ENCODE assay signal across 26 mouse cellular contexts in the genomic region with DNA sequence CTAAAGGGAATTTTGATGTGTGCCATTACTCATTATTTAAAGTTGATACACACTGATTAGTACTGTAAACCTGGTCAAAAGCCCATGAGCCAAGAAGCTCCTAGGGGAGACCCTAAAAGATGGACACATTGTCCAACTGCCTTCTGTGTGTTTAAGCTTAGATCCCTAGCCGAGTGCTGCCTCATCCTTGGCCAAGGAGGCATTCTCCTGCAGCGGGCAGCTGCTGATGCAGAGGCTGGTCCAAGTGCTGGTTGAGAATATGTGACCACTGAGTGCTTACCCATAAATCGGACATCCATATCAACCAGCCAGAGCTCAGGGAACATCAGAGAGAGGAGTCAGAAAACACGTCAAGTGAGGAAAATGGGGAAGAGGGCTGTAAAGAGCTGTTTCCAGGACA.
"Had no signal": no experiment of that assay in that cellular context is flagged by ENCODE, and none has a peak within 500 bp of the region (broad histone marks: within the 10 kb centered on the region; RNA-seq: fewer than 3 reads in every experiment).

No protein-coding gene starts in this region.

- DNase-seq: cerebellum, adult 18-20 months; cerebellum, adult 2 months; cerebellum, adult 8-10 months; cerebellum, adult 9-10 months; cerebellum, postnatal 25 days; cerebellum, postnatal 36 days; embryo, embryonic 11 days; forebrain, postnatal 0 days; gastrocnemius, adult 2 months; gastrocnemius, postnatal 10 days; gastrocnemius, postnatal 14 days; gastrocnemius, postnatal 25 days; gastrocnemius, postnatal 36 days; heart, adult 11 months; heart, adult 18-20 months; heart, adult 2 months had no signal

- H3K27me3 ChIP-seq: embryonic facial prominence, embryonic 12.5 days; embryonic facial prominence, embryonic 13.5 days; embryonic facial prominence, embryonic 15.5 days; forebrain, embryonic 12.5 days; forebrain, embryonic 13.5 days; forebrain, embryonic 15.5 days had no signal

- H3K27ac ChIP-seq: embryonic facial prominence, embryonic 12.5 days; embryonic facial prominence, embryonic 13.5 days; embryonic facial prominence, embryonic 15.5 days; forebrain, embryonic 12.5 days; forebrain, embryonic 13.5 days; forebrain, embryonic 15.5 days; gastrocnemius, adult 2 months; heart, adult 2 months had no signal

- H3K9ac ChIP-seq: embryonic facial prominence, embryonic 12.5 days; embryonic facial prominence, embryonic 13.5 days; embryonic facial prominence, embryonic 15.5 days; forebrain, embryonic 12.5 days; forebrain, embryonic 13.5 days; forebrain, embryonic 15.5 days; forebrain, postnatal 0 days had no signal

- H3K4me2 ChIP-seq: embryonic facial prominence, embryonic 12.5 days; embryonic facial prominence, embryonic 13.5 days; embryonic facial prominence, embryonic 15.5 days; forebrain, embryonic 12.5 days; forebrain, embryonic 13.5 days; forebrain, embryonic 15.5 days had no signal

- H3K9me3 ChIP-seq: embryonic facial prominence, embryonic 10.5 days; embryonic facial prominence, embryonic 12.5 days; embryonic facial prominence, embryonic 13.5 days; embryonic facial prominence, embryonic 15.5 days; forebrain, embryonic 12.5 days; forebrain, embryonic 13.5 days; forebrain, embryonic 15.5 days had no signal

- ATAC-seq: forebrain, embryonic 13.5 days; forebrain, embryonic 14.5 days; forebrain, embryonic 15.5 days; forebrain, embryonic 16.5 days; forebrain, postnatal 0 days had no signal

- H3K36me3 ChIP-seq: embryonic facial prominence, embryonic 10.5 days; embryonic facial prominence, embryonic 12.5 days; embryonic facial prominence, embryonic 13.5 days; embryonic facial prominence, embryonic 15.5 days; forebrain, embryonic 12.5 days; forebrain, embryonic 15.5 days had no signal

- H3K4me1 ChIP-seq: embryonic facial prominence, embryonic 12.5 days; embryonic facial prominence, embryonic 15.5 days had no signal

- H3K4me3 ChIP-seq: embryonic facial prominence, embryonic 10.5 days; embryonic facial prominence, embryonic 12.5 days; embryonic facial prominence, embryonic 13.5 days; embryonic facial prominence, embryonic 15.5 days; erythroblast, embryonic 14.5 days; forebrain, embryonic 12.5 days; forebrain, embryonic 13.5 days; forebrain, embryonic 15.5 days; gastrocnemius, adult 2 months; heart, adult 2 months had no signal
